Mouse (Mus musculus): ENCODE data around the gene Rhoh. TPM values are rescaled to one million over a fixed set of nuclear protein-coding genes. Genes with fewer than 3 reads are reported as not detected.
A peak's percentile ranks its signal among the peaks of the same experiment; 100 is the strongest.

Rhoh gene
- total and polyA plus RNA-seq, 3 experiments, result 12.1 to 22.1 (median 18.9) TPM

DNA sequence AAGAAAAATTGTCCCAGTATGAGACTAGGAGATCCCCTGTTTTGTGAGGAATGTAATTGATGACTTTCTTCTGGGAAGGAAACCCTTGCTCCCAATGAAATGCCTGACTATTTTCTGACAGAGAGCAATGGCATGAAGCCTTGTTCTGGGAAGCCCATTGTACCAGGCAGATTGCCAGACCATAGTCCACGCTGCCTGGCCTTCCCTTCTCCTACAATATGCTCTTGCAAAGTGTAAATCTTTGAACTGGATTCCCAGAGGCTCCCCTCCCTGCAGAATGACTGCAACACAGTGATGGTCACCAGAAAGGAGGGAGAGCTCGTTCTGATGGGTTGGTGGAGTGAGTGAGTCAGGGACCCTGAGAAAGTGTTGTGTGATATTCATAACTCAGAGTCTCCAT, 47.7 kb downstream of the Rhoh start:
- DNase-seq (ENCODE audit: extremely low read depth), result no peak
- dilution Hi-C loops (cut with MboI; ENCODE audit: extremely low pct_ligation_motif_present, extremely low pct_unique_long_range_greater_than_20kb, low sequenced_read_pairs) (no loop called here), in situ Hi-C loops (cut with MboI; ENCODE audit: low pct_ligation_motif_present, low pct_unique_long_range_greater_than_20kb, low sequenced_read_pairs) (no loop called here)
- TF ChIP-seq POLR2AphosphoS2 (IDR thresholded peaks at IDR 0.05; ENCODE audit: low read depth, low read length), result no peak
- no peak for TF ChIP-seq ELF1 (IDR thresholded peaks at IDR 0.05; ENCODE audit: low read depth, low read length)
- TF ChIP-seq NRF1 (IDR thresholded peaks at IDR 0.05; ENCODE audit: low read depth, low read length), result no peak
- TF ChIP-seq SMC3 (IDR thresholded peaks at IDR 0.05; ENCODE audit: low read depth, low read length), result no peak
- no peak for TF ChIP-seq CHD1 (IDR thresholded peaks at IDR 0.05; ENCODE audit: low read depth, low read length)
- no peaks in the 10 kb centered on the region for H3K36me3 ChIP-seq (replicated peaks in 1 of 2; ENCODE audit: control insufficient read depth in 1 of 2, insufficient read depth in 1 of 2, low read length in 1 of 2)
- H3K4me1 ChIP-seq (ENCODE audit: control insufficient read depth in 1 of 2, insufficient read depth in 2 of 2), result peaks cover 0 to 13% of the 10 kb centered on the region in 2 experiments; a peak in 2 of 4 replicates
- no peak overlapping the region for H3K27ac ChIP-seq (ENCODE audit: insufficient read depth, low read depth)
- no peak overlapping the region for H3K4me2 ChIP-seq (ENCODE audit: insufficient read depth, low read depth, poor library complexity, severe bottlenecking)
- H3K4me3 ChIP-seq (replicated peaks in 1 of 3; ENCODE audit: low read depth in 2 of 3, low read length in 2 of 3, poor library complexity in 1 of 3), result no peak overlapping the region
- no peaks in the 10 kb centered on the region for H3K9me3 ChIP-seq (replicated peaks; ENCODE audit: low read length)
- H3K9ac ChIP-seq (ENCODE audit: insufficient read depth, low read depth), result no peak overlapping the region
- H3K79me2 ChIP-seq (replicated peaks; ENCODE audit: control insufficient read depth, extremely low read depth, insufficient read depth, poor library complexity, severe bottlenecking), result no peaks in the 10 kb centered on the region
- no peaks in the 10 kb centered on the region for H3K27me3 ChIP-seq (replicated peaks)

DNA sequence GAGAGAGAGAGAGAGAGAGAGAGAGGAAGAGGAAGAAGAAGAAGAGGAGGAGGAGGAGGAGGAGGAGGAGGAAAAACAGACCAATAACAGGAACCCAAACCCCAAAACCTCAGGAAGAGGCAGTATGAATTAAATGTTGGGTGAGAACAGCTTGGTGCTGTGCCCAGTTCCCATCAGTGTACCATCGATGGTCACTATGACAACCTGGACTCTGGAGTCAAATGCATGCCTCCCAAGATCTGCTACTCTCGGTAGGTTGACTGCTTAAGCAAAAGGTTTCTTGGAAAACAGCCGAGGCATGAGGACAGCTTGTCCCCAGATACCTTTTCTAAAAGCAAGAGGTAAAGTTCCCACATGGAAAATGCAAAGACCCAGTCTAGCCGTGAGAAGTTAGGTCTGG, 48.3 kb downstream of the Rhoh start:
- Histone ChIP-seq H3K4me3 (replicated peaks in 1 of 3; ENCODE audit: low read depth in 2 of 3, low read length in 2 of 3, poor library complexity in 1 of 3) (no peak overlapping the region), H3K9ac (ENCODE audit: insufficient read depth, low read depth) (no peak overlapping the region), H3K27me3 (replicated peaks) (no peaks in the 10 kb centered on the region), H3K4me1 (ENCODE audit: control insufficient read depth in 1 of 2, insufficient read depth in 2 of 2) (peaks cover 0 to 13% of the 10 kb centered on the region in 2 experiments; a peak in 2 of 4 replicates), H3K4me2 (ENCODE audit: insufficient read depth, low read depth, poor library complexity, severe bottlenecking) (no peak overlapping the region), H3K36me3 (replicated peaks in 1 of 2; ENCODE audit: control insufficient read depth in 1 of 2, insufficient read depth in 1 of 2, low read length in 1 of 2) (no peaks in the 10 kb centered on the region), H3K9me3 (replicated peaks; ENCODE audit: low read length) (no peaks in the 10 kb centered on the region), H3K27ac (ENCODE audit: insufficient read depth, low read depth) (no peak overlapping the region), H3K79me2 (replicated peaks; ENCODE audit: control insufficient read depth, extremely low read depth, insufficient read depth, poor library complexity, severe bottlenecking) (no peaks in the 10 kb centered on the region)
- DNase-seq (ENCODE audit: extremely low read depth), result no peak
- dilution Hi-C loops (cut with MboI; ENCODE audit: extremely low pct_ligation_motif_present, extremely low pct_unique_long_range_greater_than_20kb, low sequenced_read_pairs), result no loop called here
- in situ Hi-C loops (cut with MboI; ENCODE audit: low pct_ligation_motif_present, low pct_unique_long_range_greater_than_20kb, low sequenced_read_pairs), result no loop called here
- no peak for TF ChIP-seq KAT2A (IDR thresholded peaks at IDR 0.05; ENCODE audit: insufficient replicate concordance, low read length)
- no peak for TF ChIP-seq NELFE (IDR thresholded peaks at IDR 0.05; ENCODE audit: low read depth, low read length)
- no peak for TF ChIP-seq IRF4 (IDR thresholded peaks at IDR 0.05; ENCODE audit: low read depth, low read length)
- TF ChIP-seq ETS1 (conservative IDR thresholded peaks at IDR 0.05; ENCODE audit: low read depth, low read length), result no peak
- TF ChIP-seq TCF12 (IDR thresholded peaks at IDR 0.05; ENCODE audit: low read depth, low read length), result no peak

- Histone ChIP-seq H3K79me2 (replicated peaks; ENCODE audit: control insufficient read depth, extremely low read depth, insufficient read depth, poor library complexity, severe bottlenecking) (no peaks in the 10 kb centered on the region), H3K36me3 (replicated peaks in 1 of 2; ENCODE audit: control insufficient read depth in 1 of 2, insufficient read depth in 1 of 2, low read length in 1 of 2) (no peaks in the 10 kb centered on the region), H3K9ac (ENCODE audit: insufficient read depth, low read depth) (no peak overlapping the region), H3K4me2 (ENCODE audit: insufficient read depth, low read depth, poor library complexity, severe bottlenecking) (no peak overlapping the region), H3K27me3 (replicated peaks) (no peaks in the 10 kb centered on the region), H3K27ac (ENCODE audit: insufficient read depth, low read depth) (no peak overlapping the region), H3K4me1 (ENCODE audit: control insufficient read depth in 1 of 2, insufficient read depth in 2 of 2) (peaks cover 0 to 13% of the 10 kb centered on the region in 2 experiments; a peak in 2 of 4 replicates), H3K9me3 (replicated peaks; ENCODE audit: low read length) (no peaks in the 10 kb centered on the region), H3K4me3 (replicated peaks in 1 of 3; ENCODE audit: low read depth in 2 of 3, low read length in 2 of 3, poor library complexity in 1 of 3) (no peak overlapping the region)
- peak; percentile 29 for DNase-seq (ENCODE audit: extremely low read depth)
- in situ Hi-C loops (cut with MboI; ENCODE audit: low pct_ligation_motif_present, low pct_unique_long_range_greater_than_20kb, low sequenced_read_pairs), result no loop called here
- dilution Hi-C loops (cut with MboI; ENCODE audit: extremely low pct_ligation_motif_present, extremely low pct_unique_long_range_greater_than_20kb, low sequenced_read_pairs), result no loop called here
- no peak for TF ChIP-seq RAD21 (IDR thresholded peaks at IDR 0.05; ENCODE audit: low read depth, low read length)
- no peak for TF ChIP-seq E2F4 (IDR thresholded peaks at IDR 0.05; ENCODE audit: insufficient replicate concordance, low read depth, low read length)
- no peak for TF ChIP-seq KAT2A (IDR thresholded peaks at IDR 0.05; ENCODE audit: insufficient replicate concordance, low read length)
- TF ChIP-seq NRF1 (IDR thresholded peaks at IDR 0.05; ENCODE audit: low read depth, low read length), result no peak
- no peak for TF ChIP-seq JUN (IDR thresholded peaks at IDR 0.05; ENCODE audit: insufficient read depth, low read depth, low read length)
- TF ChIP-seq UBTF (IDR thresholded peaks at IDR 0.05; ENCODE audit: low read depth, low read length), result no peak
- no peak for TF ChIP-seq IRF4 (IDR thresholded peaks at IDR 0.05; ENCODE audit: low read depth, low read length)
- TF ChIP-seq TCF12 (IDR thresholded peaks at IDR 0.05; ENCODE audit: low read depth, low read length), result no peak
- no peak for TF ChIP-seq POLR2AphosphoS2 (IDR thresholded peaks at IDR 0.05; ENCODE audit: low read depth, low read length)
- no peak for TF ChIP-seq ZNF384 (IDR thresholded peaks at IDR 0.05; ENCODE audit: low read depth, low read length)
Measured at GRCm38 (mm10) chr5:65910398-65910797, 49.4 kb downstream of the Rhoh start.

Data from CH12.LX (cell line).